Mouse (Mus musculus) liver, adult (tissue): ENCODE data around the gene Spred3.

Experiments
- GATA4 ChIP-seq: IDR thresholded peaks from 2 replicates; pipeline ENCODE4 v1.6.1; 2014; ENCODE audit warnings: mild to moderate bottlenecking, low read length; ENCODE audit not compliant: insufficient replicate concordance

Spred3 gene

DNA sequence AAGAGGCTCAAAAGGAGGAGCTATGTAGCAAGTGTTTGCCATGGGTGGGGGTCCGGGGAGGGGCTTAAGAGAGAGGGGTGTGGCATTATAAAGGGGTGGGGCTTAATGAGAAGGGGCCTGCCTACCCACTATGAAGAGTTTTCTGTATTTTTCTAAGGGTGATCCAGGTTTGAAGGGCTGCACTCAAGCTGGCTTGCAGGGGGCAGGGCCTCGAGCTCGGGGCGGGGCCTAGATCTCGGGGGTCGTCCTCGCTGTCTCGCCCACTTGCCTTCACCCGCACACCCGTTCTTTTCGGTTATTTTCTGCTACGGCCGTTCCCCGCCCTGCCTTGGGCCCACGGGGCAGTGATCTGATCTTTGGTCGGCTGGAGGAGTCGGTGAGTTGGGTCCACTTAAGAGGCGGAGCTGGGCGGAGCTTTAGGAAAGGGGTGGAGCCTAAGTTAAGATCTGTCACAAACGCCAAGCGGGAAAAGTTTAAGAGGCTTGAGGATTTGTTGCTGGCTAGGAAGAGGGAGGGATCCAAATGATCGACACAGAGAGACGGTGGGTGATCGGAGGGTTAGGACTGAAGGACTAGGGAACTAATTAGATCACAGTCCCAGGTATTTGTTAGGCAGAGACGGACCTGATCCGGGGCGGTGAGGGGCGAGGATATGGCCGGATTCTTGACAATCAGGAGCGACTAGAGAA, at the start of gene Spred3, which contains the start of gene Ggn:
Spred3 (minus strand) TSS at position 346 of the 689 bp plus-strand sequence.
Ggn (plus strand) TSS at position 145 of the 689 bp plus-strand sequence.
- TF ChIP-seq GATA4 = no peak

DNA sequence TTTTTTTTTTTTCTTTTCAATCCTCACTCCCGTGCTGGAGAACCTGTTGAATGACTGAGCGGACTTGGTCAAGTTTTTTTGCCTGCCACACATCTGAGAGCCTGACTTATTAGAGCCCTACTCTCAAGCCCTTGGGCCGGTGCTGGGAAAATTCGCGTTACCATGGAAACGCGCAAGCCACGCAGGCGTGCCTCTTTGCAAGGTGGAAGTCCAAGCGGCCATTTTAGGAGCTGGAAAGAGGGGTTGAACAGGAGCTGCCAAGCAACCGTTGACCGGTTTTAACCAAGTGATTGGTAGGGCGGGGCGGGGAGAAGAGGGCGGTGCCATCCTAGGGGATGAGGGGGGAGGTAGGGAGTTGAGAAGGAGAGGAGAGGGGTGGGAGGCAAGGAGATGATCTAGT, 44.6 kb upstream of the Spred3 start:
- TF ChIP-seq GATA4 = no peak

DNA sequence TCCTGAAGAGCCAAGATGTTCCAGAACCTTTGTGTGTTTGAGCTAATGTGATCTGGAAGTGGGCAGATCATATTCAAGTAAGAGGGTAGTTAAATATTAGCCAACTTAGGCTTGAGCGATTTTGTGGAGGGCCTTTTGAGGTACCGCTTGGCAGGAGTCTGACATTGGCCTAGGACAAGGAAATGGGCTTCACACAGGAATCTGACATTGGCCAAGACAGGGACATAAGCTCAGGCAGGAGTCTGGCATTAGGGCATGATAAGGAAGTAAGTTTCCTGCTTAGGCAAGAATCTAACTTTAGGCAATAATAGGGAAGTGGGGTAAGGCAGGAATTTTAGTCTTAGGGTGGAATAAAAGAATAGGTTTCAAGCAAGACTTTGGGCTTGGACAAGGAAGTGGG, 44.0 kb upstream of the Spred3 start:
- TF ChIP-seq GATA4 = no peak

DNA sequence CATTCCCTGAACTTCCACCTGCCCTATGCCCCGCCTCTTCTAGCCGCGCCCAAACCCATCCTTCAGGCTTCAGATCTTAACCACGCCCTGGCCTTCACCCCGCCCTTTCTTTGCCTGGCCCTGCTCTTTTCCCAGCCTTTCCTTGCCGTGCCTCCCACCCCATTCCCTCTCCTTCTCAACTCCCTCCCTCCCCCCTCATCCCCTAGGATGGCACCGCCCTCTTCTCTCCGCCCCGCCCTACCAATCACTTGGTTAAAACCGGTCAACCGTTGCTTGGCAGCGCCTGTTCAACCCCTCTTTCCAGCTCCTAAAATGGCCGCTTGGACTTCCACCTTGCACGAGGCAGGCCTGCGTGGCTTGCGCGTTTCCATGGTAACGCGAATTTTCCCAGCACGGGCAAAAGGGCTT, 43.5 kb upstream of the Spred3 start, which contains the start of gene Catsperg1:
Catsperg1 (minus strand) TSS at position 361 of the 408 bp plus-strand sequence.
- TF ChIP-seq GATA4 = no peak

DNA sequence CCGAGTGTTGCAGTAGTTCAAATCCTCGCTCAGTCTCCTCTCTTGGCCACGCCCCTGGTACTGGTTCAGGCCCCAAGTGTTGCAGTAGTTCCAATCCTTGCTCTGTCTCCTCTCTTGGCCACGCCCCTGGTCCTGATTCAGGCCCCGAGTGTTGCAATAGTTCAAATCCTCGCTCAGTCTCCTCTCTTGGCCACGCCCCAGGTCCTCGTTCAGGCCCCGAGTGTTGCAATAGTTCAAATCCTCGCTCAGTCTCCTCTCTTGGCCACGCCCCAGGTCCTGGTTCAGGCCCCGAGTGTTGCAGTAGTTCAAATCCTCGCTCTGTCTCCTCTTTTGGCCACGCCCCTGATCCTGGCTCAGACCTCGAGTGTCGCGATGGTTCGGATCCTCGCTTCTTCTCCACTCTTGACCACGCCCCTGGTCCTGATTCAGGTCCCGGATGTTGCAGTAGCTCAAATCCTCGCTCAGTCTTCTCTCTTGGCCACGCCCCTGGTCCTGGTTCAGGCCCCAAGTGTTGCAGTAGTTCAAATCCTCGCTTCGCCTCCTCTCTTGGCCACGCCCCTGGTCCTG, 42.1 kb upstream of the Spred3 start:
- TF ChIP-seq GATA4 = no peak

DNA sequence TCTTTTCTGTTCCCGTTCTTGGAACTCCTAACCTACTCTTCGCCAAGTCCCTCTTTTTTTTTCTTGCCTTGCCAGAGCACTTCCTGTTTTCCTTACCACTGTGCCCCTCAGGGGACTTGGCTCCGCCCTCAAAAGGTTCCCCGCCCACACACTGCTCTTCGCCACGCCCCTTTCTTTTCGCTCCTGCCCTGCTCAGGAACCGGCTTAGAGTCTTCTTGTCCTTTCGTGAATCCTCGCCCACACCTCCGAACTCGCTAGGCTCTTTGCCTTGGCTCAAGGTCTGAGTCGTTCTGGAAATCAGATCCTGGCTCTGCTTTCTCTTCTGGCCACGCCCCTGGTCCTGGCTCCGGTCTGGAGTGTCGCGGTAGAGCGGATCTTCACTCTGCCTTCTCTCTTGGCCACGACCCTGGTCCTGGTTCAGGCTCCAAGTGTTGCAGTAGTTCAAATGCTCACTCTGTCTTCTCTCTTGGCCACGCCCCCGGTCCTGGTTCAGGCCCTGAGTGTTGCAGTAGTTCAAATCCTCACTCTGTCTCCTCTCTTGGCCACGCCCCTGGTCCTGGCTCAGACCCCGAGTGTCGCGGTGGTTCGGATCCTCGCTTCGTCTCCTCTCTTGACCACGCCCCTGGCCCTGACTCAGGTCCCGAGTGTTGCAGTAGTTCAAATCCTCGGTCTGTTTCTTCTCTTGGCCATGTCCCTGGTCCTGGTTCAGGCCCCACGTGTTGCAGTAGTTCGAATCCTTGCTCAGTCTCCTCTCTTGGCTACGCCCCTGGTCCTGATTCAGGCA, 41.4 kb upstream of the Spred3 start:
- TF ChIP-seq GATA4 = no peak

DNA sequence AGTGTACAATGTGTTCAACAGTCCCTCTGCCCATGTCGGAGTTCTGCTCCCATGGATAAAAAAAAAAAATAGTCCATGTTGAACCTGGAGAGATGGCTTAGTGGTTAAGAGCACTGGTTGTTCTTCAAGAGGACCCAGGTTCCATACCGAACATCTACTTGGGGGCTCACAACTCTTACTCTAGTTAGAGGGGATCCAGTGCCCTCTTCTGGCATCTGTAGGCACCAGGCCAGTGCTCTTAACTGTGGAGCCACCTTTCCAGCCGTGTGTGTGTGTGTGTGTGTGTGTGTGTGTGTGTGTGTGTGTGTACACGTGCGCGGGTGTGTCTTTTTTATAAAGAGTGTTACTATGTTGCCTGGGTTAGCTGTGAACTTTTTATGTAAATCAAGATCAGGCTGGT, 32.4 kb upstream of the Spred3 start:
- TF ChIP-seq GATA4 = no peak

DNA sequence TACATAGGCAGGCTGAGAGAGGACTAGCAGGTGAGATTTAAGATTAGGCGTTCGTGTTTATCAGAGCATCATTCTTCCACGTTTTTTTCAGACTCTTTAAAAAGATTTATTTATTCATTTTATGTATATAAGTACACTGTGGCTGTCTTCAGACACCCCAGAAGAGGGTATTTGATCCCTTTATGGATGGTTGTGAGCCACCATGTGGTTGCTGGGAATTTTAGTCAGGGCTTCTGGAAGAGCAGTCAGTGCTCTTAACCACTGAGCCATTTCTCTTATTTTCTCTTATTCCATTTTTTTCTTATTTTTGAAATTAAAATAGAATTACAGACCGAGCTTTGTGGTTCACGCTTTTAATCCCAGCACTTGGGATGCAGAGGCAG, 10.6 kb upstream of the Spred3 start:
- no peak for TF ChIP-seq GATA4

DNA sequence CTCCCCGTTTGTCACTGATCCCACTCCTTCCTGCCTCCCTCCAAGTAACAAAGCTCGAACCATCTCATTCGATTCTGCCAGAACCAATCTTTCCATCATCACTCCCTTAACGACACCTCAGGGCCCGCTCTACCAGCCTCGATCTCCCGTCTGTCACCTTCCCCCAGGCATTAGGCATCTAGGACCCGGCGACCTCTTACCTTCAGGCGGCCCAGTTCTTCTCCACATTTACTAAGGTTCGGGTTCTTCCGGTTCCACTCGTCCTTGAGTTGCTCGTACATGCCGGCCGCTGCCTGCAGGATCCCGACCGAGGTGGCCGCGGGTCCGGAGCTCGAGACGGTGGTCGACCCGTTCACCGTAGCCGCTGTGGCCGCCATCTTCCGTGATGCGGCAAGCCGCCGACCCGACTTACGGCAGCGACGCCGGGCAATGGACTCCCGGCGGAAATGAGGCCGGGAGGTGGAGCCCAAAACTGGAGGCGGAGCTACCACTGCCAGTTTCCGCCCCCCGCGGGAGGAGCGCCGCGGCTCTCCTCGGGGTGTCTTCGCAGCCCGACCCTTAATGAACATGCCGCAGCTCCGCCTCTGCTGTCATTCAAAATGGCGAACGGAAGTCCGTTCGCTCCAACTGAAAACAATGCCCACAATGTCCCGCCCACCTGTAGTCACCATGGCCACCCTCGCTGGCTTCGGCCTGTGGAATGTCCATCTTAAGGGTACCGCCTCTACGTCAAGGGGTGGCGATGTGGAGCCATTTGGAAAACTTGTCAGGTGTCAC, 10.1 kb upstream of the Spred3 start, which contains the start of gene Psmd8:
Psmd8 (minus strand) TSS at position 625 of the 777 bp plus-strand sequence.
- no peak for TF ChIP-seq GATA4

DNA sequence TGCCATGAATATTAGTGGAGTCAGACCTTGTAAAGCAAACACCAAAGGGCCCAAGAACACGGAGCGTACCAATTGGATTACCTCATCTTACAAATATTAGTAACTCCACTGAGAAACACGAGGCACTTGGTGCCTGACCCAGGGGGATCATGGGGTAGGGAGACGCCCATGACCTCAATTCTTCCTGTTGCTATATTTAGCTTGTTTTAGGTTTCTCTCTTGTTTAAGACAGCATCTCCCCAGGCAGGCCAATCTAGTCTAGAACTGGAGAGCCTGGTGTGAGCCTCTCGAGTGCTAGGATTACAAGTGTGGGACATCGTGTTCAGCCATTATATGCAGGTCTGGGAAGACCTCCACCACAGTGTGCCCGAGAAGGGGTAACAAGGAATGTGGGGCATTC, 9.1 kb upstream of the Spred3 start:
- TF ChIP-seq GATA4 = no peak

DNA sequence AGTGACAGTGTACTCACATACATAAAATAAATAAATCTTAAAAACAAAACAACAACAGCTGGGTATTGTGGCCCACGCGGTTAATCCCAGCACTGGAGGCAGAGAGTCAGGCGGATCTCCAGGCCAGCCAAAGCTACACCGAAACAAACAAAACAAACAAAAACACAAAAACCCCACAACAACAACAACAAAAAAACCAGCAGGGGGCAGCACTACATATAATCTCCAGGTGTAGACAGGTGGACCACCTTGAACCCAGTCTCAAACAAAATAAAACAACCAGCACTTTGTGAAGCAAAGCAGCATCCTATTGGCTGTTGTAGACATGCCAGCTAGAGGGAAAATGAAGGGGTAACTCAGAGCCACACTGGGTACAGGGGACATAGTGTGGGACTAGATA, 7.9 kb upstream of the Spred3 start:
- TF ChIP-seq GATA4 = no peak

DNA sequence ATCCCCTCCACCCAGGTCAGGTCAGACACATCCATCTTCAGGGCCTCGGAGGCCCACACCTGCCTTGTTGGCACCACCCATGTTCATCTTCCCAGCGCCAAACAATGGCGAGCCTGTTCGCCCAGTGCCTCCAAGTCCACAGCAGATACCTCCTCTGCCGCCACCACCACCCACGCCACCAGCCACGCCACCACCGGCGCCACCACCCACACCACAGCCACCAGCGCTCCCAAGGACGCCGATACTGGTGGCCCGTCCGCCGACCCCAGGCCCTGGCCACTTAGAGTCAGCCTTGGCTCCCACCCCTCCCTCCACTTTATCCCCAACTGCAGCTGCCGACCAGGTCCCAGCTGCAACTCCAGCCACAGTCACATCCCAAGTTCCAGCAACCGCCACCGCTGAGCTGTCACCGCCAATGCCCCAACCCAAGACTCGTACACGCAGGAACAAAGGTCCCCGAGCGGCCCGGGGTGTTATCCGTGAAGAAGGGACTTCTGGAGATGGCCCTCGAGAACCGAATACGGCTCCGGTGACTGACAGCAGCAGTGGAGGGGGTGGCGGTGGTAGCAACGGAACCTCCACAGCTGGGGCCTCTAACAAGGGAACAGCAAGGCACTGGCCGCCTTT, 2.3 kb upstream of the Spred3 start:
- TF ChIP-seq GATA4 = no peak

DNA sequence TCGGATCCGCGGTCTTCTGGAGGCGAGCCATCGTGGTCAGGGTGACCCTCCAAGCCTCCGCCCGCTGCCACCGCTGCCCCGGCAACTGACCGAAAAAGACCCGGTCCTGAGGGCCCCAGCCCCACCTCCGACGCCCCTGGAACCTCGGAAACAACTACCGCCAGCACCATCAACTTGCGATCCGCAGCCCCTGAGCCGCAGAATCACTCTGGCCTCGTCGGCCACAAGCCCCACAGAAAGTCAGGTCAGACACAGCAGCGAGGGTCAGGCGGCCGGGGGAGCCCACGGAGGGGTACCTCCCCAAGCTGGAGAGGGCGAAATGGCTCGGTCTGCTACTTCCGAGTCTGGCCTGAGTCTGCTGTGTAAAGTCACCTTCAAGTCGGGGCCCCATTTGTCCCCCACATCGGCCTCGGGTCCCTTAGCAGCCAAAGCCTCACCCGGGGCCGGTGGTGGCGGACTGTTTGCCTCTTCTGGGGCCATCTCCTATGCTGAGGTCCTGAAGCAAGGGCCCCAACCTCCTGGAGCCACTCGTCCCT, 1.4 kb upstream of the Spred3 start:
- TF ChIP-seq GATA4 = no peak

DNA sequence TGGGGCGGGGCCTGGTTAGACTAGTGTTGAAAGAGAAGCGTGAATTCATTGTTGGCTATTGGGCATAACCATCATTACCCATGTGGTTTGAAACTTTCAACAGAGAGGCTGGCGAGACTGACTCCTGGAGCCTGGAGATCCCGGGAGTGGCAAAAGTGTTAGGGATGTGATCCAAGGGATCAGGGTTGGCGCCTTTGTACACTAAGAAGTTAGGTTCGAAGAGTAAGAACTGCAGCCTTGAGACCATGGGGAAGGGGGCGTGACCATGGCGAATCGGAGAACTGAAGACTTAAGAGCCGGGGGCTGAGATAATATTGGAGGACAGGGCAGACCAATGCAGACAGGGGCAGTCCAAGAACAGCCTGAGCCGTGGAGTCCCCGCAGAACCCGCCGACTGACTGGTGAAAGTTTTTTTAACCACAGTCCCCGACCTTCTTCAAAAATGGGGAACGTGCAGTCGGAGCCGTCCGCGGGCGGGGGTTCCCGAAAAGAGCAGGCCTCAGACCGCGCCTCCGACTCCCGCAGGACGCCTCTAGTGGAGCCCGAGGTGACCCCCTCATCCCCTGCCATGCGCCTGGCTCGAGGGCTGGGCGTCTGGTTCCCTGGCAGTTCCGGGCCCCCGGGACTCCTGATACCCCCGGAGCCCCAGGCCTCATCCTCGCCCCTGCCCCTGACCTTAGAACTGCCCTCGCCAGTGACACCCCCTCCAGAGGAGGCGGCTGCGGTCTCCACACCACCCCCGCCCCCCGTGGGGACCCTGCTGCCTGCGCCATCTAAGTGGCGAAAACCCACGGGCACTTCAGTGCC, 747 bp upstream of the Spred3 start:
- TF ChIP-seq GATA4 = no peak
